ENCODE assay signal across 7 mouse cellular contexts in the genomic region with DNA sequence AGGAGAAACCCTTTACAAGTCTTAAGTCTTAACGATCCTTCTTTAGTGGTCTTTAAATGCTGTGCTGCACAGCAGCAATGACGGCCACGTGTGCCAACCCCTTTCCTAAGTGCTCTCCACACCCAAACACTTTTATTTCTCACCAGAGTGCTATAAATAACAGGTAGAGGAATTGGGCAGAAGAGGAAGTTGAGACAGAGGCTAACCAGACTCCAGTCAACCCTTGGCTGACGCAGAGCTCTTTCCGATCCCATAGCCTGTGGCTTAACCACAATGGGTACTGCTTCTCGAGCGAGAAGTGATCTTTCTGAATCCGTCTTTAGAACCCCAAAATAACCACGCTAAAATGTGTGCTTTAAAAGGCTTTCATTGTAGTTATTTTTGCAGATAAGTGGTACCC.
A peak's percentile ranks its signal among the peaks of the same experiment; 100 is the strongest.
DNase-seq lines count a peak whose midpoint lies in the region; ATAC-seq and TF ChIP-seq lines count a peak whose summit lies in the region.

No protein-coding gene starts in this region.

- no peak overlapping the region for H3K4me3 ChIP-seq in liver, embryonic 13.5 days (replicated peaks)
- no peak overlapping the region for H3K4me3 ChIP-seq in liver, embryonic 11.5 days (ENCODE audit: low read depth, low read length)
- peak overlapping the region; percentile 32 for H3K4me3 ChIP-seq in bone marrow macrophage, adult 2 months (ENCODE audit: insufficient read depth, low read length)
- H3K4me3 ChIP-seq in limb, embryonic 14.5 days (replicated peaks; ENCODE audit: low read length): no peak overlapping the region
- H3K4me3 ChIP-seq in forebrain, embryonic 14.5 days (ENCODE audit: low read depth, low read length): no peak overlapping the region

- H3K9ac ChIP-seq in liver, embryonic 13.5 days: no peak overlapping the region
- H3K9ac ChIP-seq in liver, embryonic 11.5 days (ENCODE audit: low read depth, low read length): no peak overlapping the region
- no peak overlapping the region for H3K9ac ChIP-seq in limb, embryonic 14.5 days (ENCODE audit: low read depth, low read length, severe bottlenecking)
- no peak overlapping the region for H3K9ac ChIP-seq in forebrain, embryonic 14.5 days (ENCODE audit: low read length)

- H3K36me3 ChIP-seq in liver, embryonic 13.5 days: no peaks in the 10 kb centered on the region
- no peaks in the 10 kb centered on the region for H3K36me3 ChIP-seq in liver, embryonic 11.5 days (ENCODE audit: control insufficient read depth, insufficient read depth, low read length)
- H3K36me3 ChIP-seq in limb, embryonic 14.5 days (ENCODE audit: control insufficient read depth, insufficient read depth, low read length): no peaks in the 10 kb centered on the region
- H3K36me3 ChIP-seq in forebrain, embryonic 14.5 days (ENCODE audit: control insufficient read depth, insufficient read depth, low read length): no peaks in the 10 kb centered on the region

- TF ChIP-seq POLR2A in bone marrow macrophage, adult 2 months (IDR thresholded peaks at IDR 0.05; ENCODE audit: borderline replicate concordance, low read depth, low read length): no peak
- TF ChIP-seq POLR2A in limb, embryonic 14.5 days (IDR thresholded peaks at IDR 0.05; ENCODE audit: borderline replicate concordance, extremely low read depth, insufficient read depth, insufficient read length): no peak

- no peak; the same call in 1 of the 2 replicates for ATAC-seq in liver, embryonic 13.5 days (ENCODE audit: low read depth)
- ATAC-seq in liver, embryonic 11.5 days (replicated peaks; ENCODE audit: low FRiP score): no peak
- peak; percentile 44; the same call in 1 of the 2 replicates for ATAC-seq in limb, embryonic 14.5 days (ENCODE audit: low FRiP score, low read depth)
- no peak for ATAC-seq in forebrain, embryonic 14.5 days

- no peak for TF ChIP-seq CTCF in bone marrow macrophage, adult 2 months (IDR thresholded peaks at IDR 0.05; ENCODE audit: low read depth, low read length)

- H3K4me2 ChIP-seq in liver, embryonic 13.5 days: no peak overlapping the region
- H3K4me2 ChIP-seq in liver, embryonic 11.5 days: no peak overlapping the region
- no peak overlapping the region for H3K4me2 ChIP-seq in limb, embryonic 14.5 days (replicated peaks; ENCODE audit: low read depth, low read length, severe bottlenecking)
- H3K4me2 ChIP-seq in forebrain, embryonic 14.5 days (ENCODE audit: low read length): no peak overlapping the region

- 17% methylated on average over 9 of the region's 9 CpGs for WGBS in liver, embryonic 13.5 days (ENCODE audit: insufficient replicate concordance)
- WGBS in liver, embryonic 11.5 days: 40% methylated on average over 9 of the region's 9 CpGs
- 40% methylated on average over 9 of the region's 9 CpGs for WGBS in limb, embryonic 14.5 days
- WGBS in forebrain, embryonic 14.5 days: 74% methylated on average over 9 of the region's 9 CpGs

- H3K9me3 ChIP-seq in liver, embryonic 13.5 days (replicated peaks): no peaks in the 10 kb centered on the region
- H3K9me3 ChIP-seq in liver, embryonic 11.5 days (ENCODE audit: control insufficient read depth, low read length): no peaks in the 10 kb centered on the region
- H3K9me3 ChIP-seq in limb, embryonic 14.5 days (ENCODE audit: control insufficient read depth, low read length): no peaks in the 10 kb centered on the region
- H3K9me3 ChIP-seq in forebrain, embryonic 14.5 days (replicated peaks; ENCODE audit: control insufficient read depth, low read length): no peaks in the 10 kb centered on the region

- no peak overlapping the region for H3K27ac ChIP-seq in liver, embryonic 13.5 days
- no peak overlapping the region for H3K27ac ChIP-seq in liver, embryonic 11.5 days (ENCODE audit: low read depth, low read length)
- H3K27ac ChIP-seq in bone marrow macrophage, adult 2 months (ENCODE audit: insufficient read depth, low read depth, low read length): no peak overlapping the region
- H3K27ac ChIP-seq in limb, embryonic 14.5 days (replicated peaks; ENCODE audit: low read depth, low read length): no peak overlapping the region
- no peak overlapping the region for H3K27ac ChIP-seq in forebrain, embryonic 14.5 days (ENCODE audit: low read depth, low read length)

- H3K4me1 ChIP-seq in liver, embryonic 13.5 days (replicated peaks): 0 out of 2 replicates have a peak, but pooled peaks cover 3% of the 10 kb centered on the region
- H3K4me1 ChIP-seq in liver, embryonic 11.5 days (replicated peaks; ENCODE audit: control insufficient read depth, insufficient read depth, low read length): no peaks in the 10 kb centered on the region
- peaks cover 31% of the 10 kb centered on the region for H3K4me1 ChIP-seq in bone marrow macrophage, adult 2 months (ENCODE audit: control insufficient read depth, insufficient read depth, low read length)
- peaks cover 18% of the 10 kb centered on the region for H3K4me1 ChIP-seq in limb, embryonic 14.5 days (ENCODE audit: control insufficient read depth, insufficient read depth, low read length)
- H3K4me1 ChIP-seq in forebrain, embryonic 14.5 days (ENCODE audit: control insufficient read depth, insufficient read depth, low read length): no peaks in the 10 kb centered on the region

- peak; percentile 5 for DNase-seq in liver, embryonic 13.5 days
- no peak for DNase-seq in liver, embryonic 11.5 days (ENCODE audit: low spot score)
- peak; percentile 43 for DNase-seq in CD4-positive, CD25-positive, alpha-beta regulatory T cell, adult 2 months (ENCODE audit: low read depth, low spot score)
- DNase-seq in limb, embryonic 14.5 days (ENCODE audit: low spot score): peak; percentile 37
- DNase-seq in forebrain, embryonic 14.5 days (ENCODE audit: low spot score): no peak
- no peak for DNase-seq in cerebellum, postnatal 36 days

- H3K27me3 ChIP-seq in liver, embryonic 13.5 days: no peaks in the 10 kb centered on the region
- H3K27me3 ChIP-seq in liver, embryonic 11.5 days (replicated peaks; ENCODE audit: control insufficient read depth, insufficient read depth, low read length): no peaks in the 10 kb centered on the region
- H3K27me3 ChIP-seq in limb, embryonic 14.5 days (ENCODE audit: control insufficient read depth, insufficient read depth, low read length): no peaks in the 10 kb centered on the region
- H3K27me3 ChIP-seq in forebrain, embryonic 14.5 days (replicated peaks; ENCODE audit: control insufficient read depth, insufficient read depth, low read length): no peaks in the 10 kb centered on the region

Comparison
In these comparisons a context has a peak if more than half of its experiments do, and no peak if none do; other contexts are left out.
1. DNase-seq: peak in liver, embryonic 13.5 days (single experiment), CD4-positive, CD25-positive, alpha-beta regulatory T cell, adult 2 months (single experiment) and limb, embryonic 14.5 days (single experiment); none in liver, embryonic 11.5 days (single experiment), forebrain, embryonic 14.5 days (single experiment) and cerebellum, postnatal 36 days (0 of 2).